Mouse (Mus musculus) megakaryocyte, embryonic 14.5 days (primary cell): ENCODE measurements around the gene Mllt11.

Source experiments
- FLI1 ChIP-seq: IDR thresholded peaks from 2 replicates; pipeline ENCODE4 v1.6.1; 2012; ENCODE audit warnings: low read length, inconsistent platforms, mixed read lengths
- GATA1 ChIP-seq: IDR thresholded peaks from 3 replicates; pipeline ENCODE4 v1.6.1; 2012; ENCODE audit warnings: mixed read lengths, low read length, inconsistent platforms, borderline replicate concordance

- TF ChIP-seq GATA1, result no peak
- no peak for TF ChIP-seq FLI1
Observed at GRCm38 (mm10) chr3:95280747-95281146, 48.8 kb upstream of the Mllt11 start.
